Mouse (Mus musculus): ENCODE measurements around the gene Plcxd3.

The Plcxd3 gene

DNA sequence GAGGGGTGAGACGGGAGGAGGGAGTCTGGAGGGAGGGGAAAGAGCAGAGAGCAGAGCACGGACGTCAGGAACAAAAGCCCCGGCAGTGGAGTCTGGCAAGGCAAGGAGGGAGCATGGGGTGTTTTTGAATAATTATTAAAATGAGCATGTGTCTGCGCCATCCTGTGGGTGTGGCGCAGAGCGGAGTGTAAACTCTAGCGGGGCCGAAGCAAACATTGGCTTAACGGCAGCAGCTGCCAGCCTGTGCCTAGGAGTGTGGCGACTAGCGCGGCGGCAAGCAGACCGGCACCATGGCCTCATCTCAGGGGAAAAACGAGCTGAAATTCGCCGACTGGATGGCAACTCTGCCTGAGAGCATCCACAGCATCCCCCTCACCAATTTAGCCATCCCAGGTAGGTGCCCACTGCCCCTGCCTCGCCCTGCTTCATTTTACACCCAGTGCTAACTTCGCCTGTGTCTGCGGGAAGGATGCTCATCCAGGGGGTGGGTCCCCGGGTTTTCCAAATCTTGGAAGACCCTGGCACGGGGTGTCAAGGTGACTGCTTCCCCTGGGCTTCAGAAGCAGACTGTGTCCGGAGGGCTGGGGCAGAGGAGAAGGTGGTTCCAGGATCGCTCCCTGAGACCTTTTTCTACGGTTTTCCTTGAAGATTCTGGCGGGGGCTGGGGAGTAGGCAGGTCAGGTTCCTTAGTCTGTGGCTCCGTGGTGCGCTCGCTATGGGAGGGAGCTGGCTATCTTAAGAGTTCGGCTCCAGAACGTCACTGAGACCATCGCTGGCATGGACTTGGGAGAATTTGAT, at the start of gene Plcxd3:
TSS of gene Plcxd3 (plus strand) at position 69 of the 798 bp plus-strand sequence.
- DNase-seq (ENCODE audit: low spot score): no peak

DNA sequence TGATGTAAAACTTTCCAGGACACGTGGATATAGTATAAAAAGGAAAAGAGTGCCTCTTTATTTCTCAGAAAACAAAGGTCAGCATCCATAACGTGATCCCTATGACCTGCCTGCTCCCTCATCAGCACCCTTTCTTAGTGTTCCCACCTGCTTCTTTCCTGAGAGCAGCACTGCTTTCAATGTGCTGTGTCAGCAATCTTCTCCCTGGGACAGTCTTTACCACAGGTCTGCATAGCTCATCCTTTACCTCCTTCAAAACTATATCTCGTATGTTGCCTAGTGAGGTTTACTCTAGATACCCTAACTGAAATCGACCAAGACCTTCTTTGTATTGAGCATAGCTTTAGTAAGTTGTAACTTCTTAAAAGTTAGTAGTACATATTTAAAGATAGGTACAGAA, 43.4 kb upstream of the Plcxd3 start:
- DNase-seq (ENCODE audit: low spot score): no peak

GRCm38 (mm10) chr15:4341620-4342019, 33.7 kb upstream of the Plcxd3 start:
- no peak for DNase-seq (ENCODE audit: low spot score)

DNA sequence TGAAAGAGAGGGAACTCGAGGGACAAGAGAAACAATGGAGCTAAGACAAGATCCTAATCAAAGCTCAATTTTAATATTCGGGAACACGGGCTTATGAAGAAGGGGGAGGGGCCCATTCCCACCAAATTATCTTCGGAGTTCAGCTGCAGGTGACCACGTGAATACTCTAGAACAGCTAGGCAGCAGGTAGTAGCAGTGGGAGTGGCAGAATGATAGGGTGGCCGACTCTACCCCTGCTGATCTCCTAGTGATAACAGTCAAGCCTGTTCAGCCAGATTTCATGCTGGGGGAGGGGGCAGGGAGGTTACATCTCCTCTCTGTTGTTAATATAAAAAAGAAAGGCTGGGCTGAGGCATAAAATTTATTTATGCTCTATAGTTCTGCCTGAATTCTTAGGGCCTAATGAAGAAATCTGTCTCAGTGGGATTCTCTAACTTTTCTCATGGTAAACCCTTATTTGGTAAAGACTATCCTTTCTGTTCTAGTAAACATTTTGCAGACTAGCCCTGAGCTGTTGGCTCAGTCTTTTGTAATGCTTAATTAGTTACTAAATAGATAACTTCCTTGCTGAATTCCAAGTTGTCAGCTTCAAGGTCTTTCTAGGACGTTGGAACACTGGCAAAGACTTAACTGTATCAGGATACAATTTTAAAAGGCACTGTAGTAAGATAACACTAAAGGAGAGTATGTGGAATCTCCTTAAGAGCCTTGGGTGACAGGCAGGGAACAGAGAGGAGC, 26.3 kb upstream of the Plcxd3 start:
- no peak for DNase-seq (ENCODE audit: low spot score)

- DNase-seq (ENCODE audit: low spot score): no peak
These were observed 18.9 kb upstream of the Plcxd3 start for GRCm38 (mm10) chr15:4356397-4356796.

DNA sequence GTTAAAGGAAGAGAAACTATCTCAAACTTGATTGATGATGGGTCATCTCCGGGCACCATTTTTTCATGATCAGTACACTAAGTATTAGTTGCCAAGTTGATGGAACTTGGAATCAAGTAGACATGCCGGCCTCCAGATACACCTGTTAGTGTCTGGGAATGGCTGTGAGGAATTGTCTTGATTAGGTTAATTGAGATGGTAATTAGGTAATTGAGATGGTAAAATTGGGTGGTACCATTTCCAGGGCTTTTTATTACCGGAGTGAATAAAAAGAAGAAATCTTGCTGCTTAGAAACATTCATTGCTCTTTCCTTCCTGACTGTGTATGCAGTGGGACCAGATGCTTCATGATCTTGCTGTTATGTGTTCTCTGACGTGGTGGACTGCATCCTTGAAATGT, 17.6 kb upstream of the Plcxd3 start:
- DNase-seq (ENCODE audit: low spot score): no peak

- no peak for DNase-seq (ENCODE audit: low spot score)
These were observed 7.5 kb upstream of the Plcxd3 start for GRCm38 (mm10) chr15:4367801-4368200.

- no peak for DNase-seq (ENCODE audit: low spot score)
These were observed 769 bp upstream of the Plcxd3 start for GRCm38 (mm10) chr15:4374453-4374990.

- DNase-seq (ENCODE audit: low spot score): no peak
These were observed 264 bp upstream of the Plcxd3 start for GRCm38 (mm10) chr15:4375031-4375422.

DNA sequence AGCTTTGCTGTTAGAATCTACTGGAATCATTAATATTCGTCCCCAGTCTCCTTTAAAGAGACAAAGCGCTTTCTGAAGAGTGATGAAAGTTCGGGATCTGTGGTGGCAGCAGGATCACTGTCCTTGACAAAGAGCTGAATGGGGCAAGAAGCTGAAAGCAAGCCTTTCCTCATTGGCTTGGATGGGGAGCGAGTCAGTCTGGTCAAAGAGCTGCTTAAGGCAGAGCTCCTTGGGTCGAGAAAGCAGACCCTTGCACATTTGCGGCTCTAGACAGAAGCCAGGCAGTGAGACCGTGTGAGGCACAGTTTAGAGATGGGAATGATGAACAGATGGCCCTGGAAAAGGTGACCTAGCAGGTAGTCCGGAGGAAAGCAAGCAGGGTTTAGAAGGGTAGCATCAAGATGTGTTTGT, 935 bp downstream of the Plcxd3 start:
- DNase-seq (ENCODE audit: low spot score): no peak

DNA sequence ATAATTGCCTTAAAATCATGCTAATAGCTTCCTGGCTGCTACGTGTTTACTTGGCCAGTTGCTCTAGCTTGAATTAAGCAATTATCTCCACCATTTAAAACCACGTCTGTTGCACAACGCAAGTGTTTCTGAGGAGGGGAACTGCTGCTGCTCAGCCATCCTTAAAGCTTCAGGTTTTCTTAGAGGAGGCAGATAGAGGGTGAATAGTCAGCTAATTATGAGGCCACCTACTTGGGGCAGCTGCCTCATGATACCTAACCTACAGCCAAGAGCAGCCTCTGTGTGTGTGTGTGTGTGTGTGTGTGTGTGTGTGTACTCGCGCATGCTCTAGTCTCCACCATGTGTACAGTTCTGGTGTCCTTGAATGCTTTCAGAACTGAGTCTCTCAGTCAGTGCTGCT, 3.5 kb downstream of the Plcxd3 start:
- no peak for DNase-seq (ENCODE audit: low spot score)

- DNase-seq (ENCODE audit: low spot score): no peak
These were observed 12.5 kb downstream of the Plcxd3 start for GRCm38 (mm10) chr15:4387774-4388173.

DNA sequence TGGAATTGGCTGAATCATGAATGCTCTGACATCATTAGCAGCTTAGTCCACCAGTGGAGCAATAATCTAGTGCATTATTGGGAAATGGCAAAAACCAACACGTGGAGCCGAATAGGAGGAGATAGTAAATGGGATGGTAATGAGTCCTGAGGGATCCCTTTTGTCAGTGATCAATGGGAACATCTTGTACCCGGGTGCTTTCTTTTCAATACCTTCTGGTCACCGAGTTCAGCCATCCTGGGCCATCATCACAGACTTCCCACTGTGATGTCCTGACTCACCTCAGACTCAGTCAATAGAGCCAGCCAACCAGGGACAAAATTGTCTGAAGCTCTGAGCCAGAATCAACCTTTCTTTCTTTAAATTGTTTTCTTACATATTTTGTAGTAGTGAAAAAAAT, 24.8 kb downstream of the Plcxd3 start:
- DNase-seq (ENCODE audit: low spot score): no peak

DNA sequence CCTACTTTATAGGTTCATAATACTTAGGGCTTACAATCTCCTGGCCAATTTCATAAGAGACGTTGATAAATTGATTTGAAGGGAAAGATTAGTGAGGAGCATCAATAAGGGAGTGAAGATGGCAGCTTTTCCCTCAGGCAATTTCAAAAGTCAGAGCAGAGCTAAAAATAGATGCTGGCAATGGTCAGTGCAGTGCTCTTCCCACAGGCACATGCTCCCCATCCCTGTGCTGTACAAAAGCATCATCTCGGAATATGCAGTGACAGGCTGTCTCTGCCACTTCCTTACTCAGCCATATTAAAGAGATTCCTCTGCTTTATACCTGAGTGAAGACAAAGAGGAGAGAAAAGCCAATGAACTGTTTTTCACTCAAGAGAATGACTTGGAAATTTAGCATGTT, 36.0 kb downstream of the Plcxd3 start:
- DNase-seq (ENCODE audit: low spot score): no peak

- DNase-seq (ENCODE audit: low spot score): no peak
These were observed 64.8 kb downstream of the Plcxd3 start for GRCm38 (mm10) chr15:4440081-4440480.

DNA sequence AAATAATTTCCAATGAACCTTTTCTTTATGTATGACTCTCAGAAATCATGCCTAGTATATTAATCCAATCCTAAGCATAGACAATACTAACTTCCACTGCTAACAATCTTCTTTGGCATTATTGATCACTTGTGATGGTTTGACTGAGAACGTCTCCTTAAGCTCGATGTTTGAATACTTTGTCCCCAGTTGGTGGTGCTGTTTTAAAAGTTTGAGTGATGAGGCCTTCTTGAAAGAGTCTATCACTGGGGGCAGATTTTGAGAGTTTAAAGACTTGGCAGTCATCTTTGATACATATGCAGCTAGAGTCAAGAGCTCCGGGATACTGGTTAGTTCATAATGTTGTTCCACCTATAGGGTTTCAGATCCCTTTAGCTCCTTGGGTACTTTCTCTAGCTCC, 120.9 kb downstream of the Plcxd3 start:
- DNase-seq (ENCODE audit: low spot score): no peak

DNA sequence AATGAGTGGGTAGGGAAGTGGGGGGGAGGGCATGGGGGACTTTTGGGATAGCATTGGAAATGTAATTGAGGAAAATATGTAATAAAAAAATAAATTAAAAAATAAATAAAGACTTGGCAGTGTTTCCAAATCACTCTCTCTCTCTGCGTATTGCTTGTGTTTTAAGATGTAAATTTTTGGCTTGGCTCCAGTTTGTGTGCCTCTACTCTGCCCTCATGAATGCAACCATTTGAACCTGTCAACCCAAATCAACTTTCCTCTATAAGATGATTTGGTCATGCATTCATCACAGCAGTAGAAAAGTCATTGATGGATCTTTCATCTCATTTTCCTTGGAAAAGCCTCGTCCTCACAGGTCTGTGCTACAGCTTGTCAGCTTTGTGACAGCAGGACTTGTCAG, 121.7 kb downstream of the Plcxd3 start:
- no peak for DNase-seq (ENCODE audit: low spot score)

DNA sequence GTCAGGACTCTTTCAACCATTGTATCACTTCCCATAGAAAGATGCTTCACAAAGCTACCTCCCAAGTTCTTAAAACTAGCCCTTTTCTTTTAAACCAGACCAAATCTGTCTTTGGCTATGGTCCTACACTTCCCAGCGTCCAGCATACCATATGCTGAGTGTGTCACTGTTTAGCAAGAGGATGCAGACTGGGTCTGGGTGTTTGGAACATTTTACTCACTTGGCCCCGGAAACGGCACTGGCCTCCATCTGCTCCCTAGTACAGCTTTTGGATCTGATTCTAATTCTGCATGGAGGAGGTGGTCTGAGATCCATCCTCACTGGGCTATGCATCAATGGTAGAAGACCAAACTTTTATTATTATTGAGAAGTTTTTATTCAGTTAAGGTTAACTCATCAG, 122.7 kb downstream of the Plcxd3 start:
- no peak for DNase-seq (ENCODE audit: low spot score)

DNA sequence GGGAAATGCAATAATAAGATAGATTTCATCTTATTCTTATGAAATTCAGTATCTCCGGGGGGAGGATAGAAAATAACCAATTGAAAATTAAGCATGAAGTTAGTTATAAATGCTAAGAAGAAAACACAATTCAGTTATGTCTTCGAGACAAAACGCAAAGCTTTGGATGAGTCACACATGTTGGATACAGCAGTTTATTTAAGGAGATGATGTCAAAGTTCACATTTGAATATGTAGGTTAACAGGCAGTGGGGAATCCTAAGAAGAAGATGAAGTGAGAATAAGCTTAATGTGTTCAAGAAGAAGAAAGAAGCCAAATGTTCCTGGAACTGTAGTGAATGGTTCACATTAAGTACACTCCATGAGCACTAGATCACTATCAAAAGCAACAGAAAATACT, 128.1 kb downstream of the Plcxd3 start:
- no peak for DNase-seq (ENCODE audit: low spot score)

- DNase-seq (ENCODE audit: low spot score): no peak
These were observed 128.5 kb downstream of the Plcxd3 start for GRCm38 (mm10) chr15:4503826-4504225.

- DNase-seq (ENCODE audit: low spot score): no peak
These were observed 139.4 kb downstream of the Plcxd3 start for GRCm38 (mm10) chr15:4514724-4515123.

- no peak for DNase-seq (ENCODE audit: low spot score)
These were observed 149.3 kb downstream of the Plcxd3 start for GRCm38 (mm10) chr15:4524598-4524997.

DNA sequence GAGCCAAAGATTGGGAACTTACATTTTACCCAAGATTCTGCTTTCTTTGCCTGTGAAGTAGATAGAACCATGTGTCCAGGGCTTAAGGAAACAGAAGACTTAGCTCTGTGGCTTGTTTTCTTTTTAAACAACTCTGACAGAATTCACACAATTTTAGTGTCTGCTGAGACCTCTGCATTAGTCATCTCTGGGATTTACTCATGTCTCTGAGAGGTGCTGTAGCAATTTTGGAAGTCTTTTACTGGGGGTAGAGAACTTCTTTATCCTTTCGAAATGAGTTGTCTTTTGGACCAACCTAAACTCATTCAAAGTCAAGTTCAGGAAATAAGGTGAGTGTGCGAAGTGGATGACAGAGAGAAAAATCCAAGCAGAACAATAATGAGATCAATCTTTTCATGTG, 158.4 kb downstream of the Plcxd3 start:
- DNase-seq (ENCODE audit: low spot score): no peak
